Mouse (Mus musculus): ENCODE data around the gene Dand5. TPM values are rescaled to one million over a fixed set of nuclear protein-coding genes. Genes with fewer than 3 reads are reported as not detected.
A peak's percentile ranks its signal among the peaks of the same experiment; 100 is the strongest.

Dand5 gene
- polyA plus RNA-seq, 1 experiment from 2014 or later: 7.1 TPM

GRCm38 (mm10) chr8:84783919-84784581 lies 38.6 kb downstream of the Dand5 start:
- Histone ChIP-seq H3K27ac (ENCODE audit: low read depth, low read length) (no peak overlapping the region), H3K36me3 (ENCODE audit: control insufficient read depth, insufficient read depth, low read length) (no peaks in the 10 kb centered on the region), H3K27me3 (ENCODE audit: control insufficient read depth, insufficient read depth, low read length) (peaks cover 99% of the 10 kb centered on the region), H3K4me2 (replicated peaks; ENCODE audit: low read depth, low read length) (no peak overlapping the region), H3K9me3 (ENCODE audit: control insufficient read depth, low read length) (no peaks in the 10 kb centered on the region), H3K9ac (ENCODE audit: low read depth, low read length) (no peak overlapping the region), H3K4me1 (replicated peaks; ENCODE audit: control insufficient read depth, insufficient read depth, low read length) (no peaks in the 10 kb centered on the region; the same call in 1 of the 2 replicates), H3K4me3 (ENCODE audit: low read depth, low read length) (no peak overlapping the region)
- peak; percentile 60 for DNase-seq (ENCODE audit: low spot score)
- ATAC-seq (ENCODE audit: low FRiP score): no peak; the same call in 1 of the 2 replicates
- under 1% methylated on average over 33 of the region's 33 CpGs for WGBS

DNA sequence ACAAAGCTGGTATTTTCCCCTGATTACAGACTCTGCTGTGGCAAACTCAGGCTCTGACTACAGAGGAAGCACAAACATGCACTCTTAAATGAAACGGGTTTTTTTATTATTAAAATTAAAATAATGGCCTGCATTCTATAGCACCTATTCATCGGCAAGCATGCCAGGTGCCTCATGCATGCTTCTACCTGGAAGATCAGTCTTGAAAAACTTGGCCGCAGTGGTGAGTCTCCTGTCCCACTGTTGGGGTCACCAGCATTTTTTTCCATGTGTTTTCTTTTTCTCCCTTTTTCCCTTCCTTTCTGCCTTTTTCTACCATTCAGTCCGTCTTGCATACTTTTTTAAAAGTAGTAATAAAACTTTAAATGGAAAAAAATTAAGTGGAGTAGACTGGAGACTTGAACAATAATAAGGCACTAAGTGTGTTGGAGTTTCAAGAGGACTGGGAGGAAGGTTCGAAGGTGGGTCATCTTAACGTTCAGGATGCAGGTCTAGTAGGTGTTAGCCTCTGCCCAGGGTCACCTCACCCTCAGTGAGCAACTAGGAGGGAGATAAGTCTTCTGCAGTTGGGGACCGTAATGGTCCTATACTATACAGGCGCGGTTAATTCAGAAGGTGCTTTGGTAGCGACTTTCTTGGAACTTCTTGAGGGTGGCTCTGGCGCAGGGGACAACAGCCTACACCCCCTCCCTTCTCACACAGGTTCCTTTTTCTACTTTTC lies 39.3 kb downstream of the Dand5 start:
- ATAC-seq (ENCODE audit: low FRiP score) (no peak), DNase-seq (ENCODE audit: low spot score) (peak; percentile 57)
- no peak overlapping the region for H3K9ac ChIP-seq (ENCODE audit: low read depth, low read length)
- H3K27ac ChIP-seq (ENCODE audit: low read depth, low read length): no peak overlapping the region
- no peak overlapping the region for H3K4me2 ChIP-seq (replicated peaks; ENCODE audit: low read depth, low read length)
- H3K36me3 ChIP-seq (ENCODE audit: control insufficient read depth, insufficient read depth, low read length): no peaks in the 10 kb centered on the region
- no peaks in the 10 kb centered on the region for H3K9me3 ChIP-seq (ENCODE audit: control insufficient read depth, low read length)
- H3K27me3 ChIP-seq (ENCODE audit: control insufficient read depth, insufficient read depth, low read length): peaks cover 99% of the 10 kb centered on the region
- no peak overlapping the region for H3K4me3 ChIP-seq (ENCODE audit: low read depth, low read length)
- 2% methylated on average over 11 of the region's 11 CpGs for WGBS
- H3K4me1 ChIP-seq (replicated peaks; ENCODE audit: control insufficient read depth, insufficient read depth, low read length): no peaks in the 10 kb centered on the region; the same call in 1 of the 2 replicates

GRCm38 (mm10) chr8:84782680-84783079 lies 39.9 kb downstream of the Dand5 start:
- Histone ChIP-seq H3K36me3 (ENCODE audit: control insufficient read depth, insufficient read depth, low read length) (no peaks in the 10 kb centered on the region), H3K27me3 (ENCODE audit: control insufficient read depth, insufficient read depth, low read length) (peaks cover 99% of the 10 kb centered on the region), H3K4me3 (ENCODE audit: low read depth, low read length) (no peak overlapping the region), H3K9me3 (ENCODE audit: control insufficient read depth, low read length) (no peaks in the 10 kb centered on the region), H3K4me1 (replicated peaks; ENCODE audit: control insufficient read depth, insufficient read depth, low read length) (no peaks in the 10 kb centered on the region; the same call in 1 of the 2 replicates), H3K27ac (ENCODE audit: low read depth, low read length) (no peak overlapping the region), H3K9ac (ENCODE audit: low read depth, low read length) (no peak overlapping the region), H3K4me2 (replicated peaks; ENCODE audit: low read depth, low read length) (no peak overlapping the region)
- DNase-seq (ENCODE audit: low spot score) (peak; percentile 58), ATAC-seq (ENCODE audit: low FRiP score) (no peak)
- WGBS: 2% methylated on average over 10 of the region's 10 CpGs

DNA sequence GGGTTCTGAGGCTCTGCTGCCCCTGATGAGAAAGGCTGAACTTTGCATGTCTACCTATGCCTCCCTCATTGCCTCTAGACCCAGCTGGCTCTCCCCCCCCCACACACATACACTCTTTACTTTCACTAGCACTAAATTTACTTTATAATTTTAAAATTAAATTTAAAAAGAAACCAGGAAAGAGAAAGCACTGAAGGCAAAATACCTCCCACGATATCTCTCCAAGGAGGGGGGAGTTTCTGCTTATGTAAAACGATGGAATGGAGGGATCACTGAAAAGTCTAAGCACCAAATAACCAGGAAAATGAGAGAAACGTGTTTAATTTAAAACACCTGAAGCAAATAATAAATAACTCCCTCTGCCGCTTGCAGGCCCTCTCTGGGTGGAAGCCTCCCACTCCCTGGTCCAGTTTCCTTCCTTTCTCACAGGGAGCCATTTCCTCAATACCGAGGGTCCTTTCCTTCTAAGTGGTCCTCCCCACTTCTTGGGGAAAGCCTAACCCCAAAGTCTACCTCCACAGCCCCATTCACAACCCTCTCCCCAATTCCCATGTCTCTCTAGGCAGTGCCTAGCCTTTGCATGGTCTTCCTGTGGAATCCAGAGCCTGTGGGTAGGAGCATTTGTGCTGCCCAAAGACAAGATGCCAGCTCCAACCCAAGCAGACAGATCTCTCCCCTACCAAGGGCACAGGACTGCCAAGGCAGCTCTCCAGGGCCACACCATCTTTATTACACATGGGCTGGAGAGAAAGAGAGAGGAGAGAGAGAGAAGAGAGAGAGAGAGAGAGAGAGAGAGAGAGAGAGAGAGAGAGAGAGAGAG lies 40.7 kb downstream of the Dand5 start:
- peak; percentile 49 for DNase-seq (ENCODE audit: low spot score)
- WGBS: under 1% methylated on average over 5 of the region's 5 CpGs
- H3K4me3 ChIP-seq (ENCODE audit: low read depth, low read length): no peak overlapping the region
- no peaks in the 10 kb centered on the region for H3K36me3 ChIP-seq (ENCODE audit: control insufficient read depth, insufficient read depth, low read length)
- no peak for ATAC-seq (ENCODE audit: low FRiP score)
- no peak overlapping the region for H3K27ac ChIP-seq (ENCODE audit: low read depth, low read length)
- no peak overlapping the region for H3K4me2 ChIP-seq (replicated peaks; ENCODE audit: low read depth, low read length)
- no peaks in the 10 kb centered on the region; the same call in 1 of the 2 replicates for H3K4me1 ChIP-seq (replicated peaks; ENCODE audit: control insufficient read depth, insufficient read depth, low read length)
- no peaks in the 10 kb centered on the region for H3K9me3 ChIP-seq (ENCODE audit: control insufficient read depth, low read length)
- H3K9ac ChIP-seq (ENCODE audit: low read depth, low read length): no peak overlapping the region
- peaks cover 99% of the 10 kb centered on the region for H3K27me3 ChIP-seq (ENCODE audit: control insufficient read depth, insufficient read depth, low read length)

DNA sequence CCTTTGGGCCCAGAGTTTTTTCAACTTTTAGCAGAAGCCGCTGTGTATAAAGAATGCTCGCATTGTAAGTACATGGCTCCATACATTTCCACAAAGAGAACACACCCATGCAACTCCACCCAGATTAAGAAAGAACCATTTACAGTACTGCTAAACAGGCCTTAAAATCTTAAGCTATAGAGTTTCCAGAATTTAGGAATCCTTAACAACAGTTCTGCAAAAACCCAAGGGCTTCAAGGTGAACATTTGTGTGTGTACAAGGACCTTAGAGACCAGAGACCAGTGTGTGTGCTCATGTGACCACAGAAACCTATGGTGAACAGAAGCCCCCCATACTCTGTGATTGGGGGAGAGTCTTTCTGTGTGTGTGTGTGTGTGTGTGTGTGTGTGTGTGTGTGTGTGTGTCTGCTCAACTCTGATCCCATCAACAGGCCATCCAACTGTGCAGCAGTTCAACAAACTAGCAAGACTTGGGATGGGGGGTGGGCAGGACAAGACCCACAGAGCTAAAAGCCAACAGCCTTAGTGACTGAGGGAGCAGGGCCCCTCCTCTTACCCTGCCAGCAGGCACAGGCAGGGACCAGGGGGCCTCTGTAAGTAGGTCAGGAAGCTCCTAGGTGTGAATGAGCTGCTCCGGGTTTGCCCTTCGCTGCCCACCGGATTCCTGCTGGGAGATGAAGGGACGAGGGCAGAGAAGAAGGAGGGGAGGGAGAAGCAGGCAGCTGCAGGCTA lies 41.5 kb downstream of the Dand5 start:
- no peak overlapping the region for H3K4me2 ChIP-seq (replicated peaks; ENCODE audit: low read depth, low read length)
- H3K36me3 ChIP-seq (ENCODE audit: control insufficient read depth, insufficient read depth, low read length): no peaks in the 10 kb centered on the region
- no peak overlapping the region for H3K9ac ChIP-seq (ENCODE audit: low read depth, low read length)
- H3K9me3 ChIP-seq (ENCODE audit: control insufficient read depth, low read length): no peaks in the 10 kb centered on the region
- DNase-seq (ENCODE audit: low spot score) (peak; percentile 47), ATAC-seq (ENCODE audit: low FRiP score) (no peak)
- no peak overlapping the region for H3K27ac ChIP-seq (ENCODE audit: low read depth, low read length)
- WGBS: 3% methylated on average over 6 of the region's 6 CpGs
- peaks cover 99% of the 10 kb centered on the region for H3K27me3 ChIP-seq (ENCODE audit: control insufficient read depth, insufficient read depth, low read length)
- H3K4me1 ChIP-seq (replicated peaks; ENCODE audit: control insufficient read depth, insufficient read depth, low read length): no peaks in the 10 kb centered on the region; the same call in 1 of the 2 replicates
- no peak overlapping the region for H3K4me3 ChIP-seq (ENCODE audit: low read depth, low read length)

GRCm38 (mm10) chr8:84780225-84780555 lies 42.4 kb downstream of the Dand5 start:
- Histone ChIP-seq H3K27ac (ENCODE audit: low read depth, low read length) (no peak overlapping the region), H3K9ac (ENCODE audit: low read depth, low read length) (no peak overlapping the region), H3K4me1 (replicated peaks; ENCODE audit: control insufficient read depth, insufficient read depth, low read length) (no peaks in the 10 kb centered on the region; the same call in 1 of the 2 replicates), H3K36me3 (ENCODE audit: control insufficient read depth, insufficient read depth, low read length) (no peaks in the 10 kb centered on the region), H3K27me3 (ENCODE audit: control insufficient read depth, insufficient read depth, low read length) (peaks cover 99% of the 10 kb centered on the region), H3K9me3 (ENCODE audit: control insufficient read depth, low read length) (no peaks in the 10 kb centered on the region), H3K4me2 (replicated peaks; ENCODE audit: low read depth, low read length) (no peak overlapping the region), H3K4me3 (ENCODE audit: low read depth, low read length) (no peak overlapping the region)
- DNase-seq (ENCODE audit: low spot score) (peak; percentile 48), ATAC-seq (ENCODE audit: low FRiP score) (no peak)
- under 1% methylated on average over 13 of the region's 13 CpGs for WGBS

DNA sequence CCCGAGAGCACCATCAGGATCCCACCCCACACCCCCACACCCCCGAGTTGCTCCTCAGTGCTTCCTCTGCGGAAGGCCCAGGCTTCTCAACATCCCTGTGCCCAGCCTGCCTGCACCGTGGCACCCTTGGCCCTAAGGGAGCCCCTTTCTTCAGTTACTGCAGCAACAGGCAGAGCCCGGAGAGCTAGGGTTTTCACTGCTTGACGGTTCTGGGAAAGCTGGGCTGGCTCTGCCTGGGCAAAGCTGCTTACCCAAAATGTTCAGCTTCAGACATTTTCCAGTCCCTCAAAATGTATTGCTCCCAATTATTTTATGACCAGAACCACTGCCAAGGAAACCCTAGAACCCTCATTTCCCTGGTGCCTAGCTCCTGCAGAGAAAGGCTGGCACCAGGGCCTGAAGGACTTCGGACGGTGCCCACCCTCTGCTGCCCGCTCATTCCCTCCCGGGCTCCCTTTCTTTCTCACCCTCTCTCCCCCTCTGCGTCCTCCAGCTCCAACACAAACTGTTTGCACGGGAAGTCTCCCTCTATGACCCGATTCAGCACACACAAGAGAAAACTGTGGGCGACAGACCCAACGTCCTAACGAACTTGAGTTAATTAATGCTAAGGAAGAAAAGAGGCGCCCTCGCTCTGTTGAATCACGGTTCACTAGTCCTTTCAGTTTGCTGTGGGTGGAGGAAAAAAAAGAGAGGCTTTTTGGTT lies 43.0 kb downstream of the Dand5 start:
- ATAC-seq (ENCODE audit: low FRiP score) (no peak), DNase-seq (ENCODE audit: low spot score) (peak; percentile 62)
- Histone ChIP-seq H3K27me3 (ENCODE audit: control insufficient read depth, insufficient read depth, low read length) (peaks cover 99% of the 10 kb centered on the region), H3K4me3 (ENCODE audit: low read depth, low read length) (no peak overlapping the region), H3K36me3 (ENCODE audit: control insufficient read depth, insufficient read depth, low read length) (no peaks in the 10 kb centered on the region), H3K27ac (ENCODE audit: low read depth, low read length) (no peak overlapping the region), H3K4me1 (replicated peaks; ENCODE audit: control insufficient read depth, insufficient read depth, low read length) (no peaks in the 10 kb centered on the region; the same call in 1 of the 2 replicates), H3K9me3 (ENCODE audit: control insufficient read depth, low read length) (no peaks in the 10 kb centered on the region), H3K9ac (ENCODE audit: low read depth, low read length) (no peak overlapping the region), H3K4me2 (replicated peaks; ENCODE audit: low read depth, low read length) (no peak overlapping the region)
- WGBS: 1% methylated on average over 19 of the region's 19 CpGs
